Mouse (Mus musculus) right cerebral cortex, adult 2 months (tissue): Measurements from ENCODE around the gene Efna3.
A peak's percentile ranks its signal among the peaks of the same experiment; 100 is the strongest.

Source experiments
- DNase-seq, 2 experiments: peaks; one replicate each; pipeline ENCODE4 v3.0.0; 2021 to 2022; ENCODE audit warnings: low spot score in 2 of 2

Gene Efna3

GRCm38 (mm10) chr3:89337721-89338578 is 15.2 kb upstream of the Efna3 start, which contains the start of gene Efna4:
Efna4 (minus strand) TSS chr3:89338028.
- DNase-seq, result no peak

GRCm38 (mm10) chr3:89337062-89337720 is 14.4 kb upstream of the Efna3 start:
- no peak for DNase-seq

GRCm38 (mm10) chr3:89336529-89336928 is 13.8 kb upstream of the Efna3 start:
- DNase-seq, result no peak

- DNase-seq, result no peak
These were observed 10.3 kb upstream of the Efna3 start for GRCm38 (mm10) chr3:89333053-89333452.

GRCm38 (mm10) chr3:89332476-89332875 is 9.7 kb upstream of the Efna3 start:
- no peak for DNase-seq

GRCm38 (mm10) chr3:89332013-89332412 is 9.2 kb upstream of the Efna3 start:
- DNase-seq, result no peak

GRCm38 (mm10) chr3:89331561-89331960 is 8.8 kb upstream of the Efna3 start:
- no peak for DNase-seq

GRCm38 (mm10) chr3:89330948-89331347 is 8.2 kb upstream of the Efna3 start:
- DNase-seq, result no peak

GRCm38 (mm10) chr3:89330346-89330745 is 7.6 kb upstream of the Efna3 start:
- DNase-seq, result no peak

- DNase-seq, result no peak
These were observed 5.9 kb upstream of the Efna3 start for GRCm38 (mm10) chr3:89328623-89329022.

- DNase-seq, result no peak
These were observed 4.7 kb upstream of the Efna3 start for GRCm38 (mm10) chr3:89327371-89327870.

- no peak for DNase-seq
These were observed 3.1 kb upstream of the Efna3 start for GRCm38 (mm10) chr3:89325882-89326281.

- DNase-seq, result peak in 1 of 2 experiments; percentile 46
These were observed 649 bp downstream of the Efna3 start for GRCm38 (mm10) chr3:89322131-89322500.

GRCm38 (mm10) chr3:89321183-89322130 is 1.3 kb downstream of the Efna3 start:
- peak; percentile 39 to 56 for DNase-seq

GRCm38 (mm10) chr3:89320581-89321182 is 2.1 kb downstream of the Efna3 start:
- DNase-seq, result peak; percentile 45 to 55

- DNase-seq, result peak in 1 of 2 experiments; percentile 61
These were observed 3.0 kb downstream of the Efna3 start for GRCm38 (mm10) chr3:89319591-89320350.

- DNase-seq, result no peak
These were observed 3.7 kb downstream of the Efna3 start for GRCm38 (mm10) chr3:89318971-89319590.

- no peak for DNase-seq
These were observed 4.4 kb downstream of the Efna3 start for GRCm38 (mm10) chr3:89318316-89318715.

GRCm38 (mm10) chr3:89317246-89317645 is 5.5 kb downstream of the Efna3 start:
- peak in 1 of 2 experiments; percentile 49 for DNase-seq

- peak; percentile 95 for DNase-seq
These were observed 5.9 kb downstream of the Efna3 start for GRCm38 (mm10) chr3:89316833-89317232.
